Mouse (Mus musculus) cerebellum, adult (tissue): ENCODE results near the gene Gm26727.
"Not testable (repeated sequence)": the region's sequence is repeated elsewhere in the genome, so short reads cannot be mapped to it uniquely, and the experiment has no call there.

ENCODE experiments used
- ATAC-seq: cut with Nextera tagmentation; 2 replicates; pipeline ENCODE4 v1.9.2; 2017; ENCODE audit warnings: mild to moderate bottlenecking, moderate library complexity, mixed read lengths; ENCODE audit not compliant: insufficient number of reproducible peaks, low FRiP score, low TSS enrichment

The Gm26727 gene

GRCm38 (mm10) chr2:67433081-67433480 is at the start of gene Gm26727:
Gene Gm26727, minus strand, starts transcription at chr2:67433181.
- ATAC-seq, result no peak

- no peak for ATAC-seq
Measured at GRCm38 (mm10) chr2:67481051-67481450, 48.1 kb upstream of the Gm26727 start.

GRCm38 (mm10) chr2:67477753-67478152 is 44.8 kb upstream of the Gm26727 start:
- no peak for ATAC-seq

GRCm38 (mm10) chr2:67470030-67470429 is 37.0 kb upstream of the Gm26727 start:
- ATAC-seq, result not testable (repeated sequence)

- ATAC-seq, result no peak
Measured at GRCm38 (mm10) chr2:67467036-67467435, 34.1 kb upstream of the Gm26727 start.

GRCm38 (mm10) chr2:67460857-67461256 is 27.9 kb upstream of the Gm26727 start:
- no peak for ATAC-seq

- ATAC-seq, result no peak
Measured at GRCm38 (mm10) chr2:67447206-67447605, 14.2 kb upstream of the Gm26727 start.

GRCm38 (mm10) chr2:67446772-67447171 is 13.8 kb upstream of the Gm26727 start:
- ATAC-seq, result no peak

- ATAC-seq, result no peak
Measured at GRCm38 (mm10) chr2:67445780-67446179, 12.8 kb upstream of the Gm26727 start, which contains the start of gene Xirp2. Gene Xirp2, plus strand, starts transcription at chr2:67446002.

GRCm38 (mm10) chr2:67438309-67438708 is 5.3 kb upstream of the Gm26727 start:
- ATAC-seq, result no peak

- ATAC-seq, result no peak
Measured at GRCm38 (mm10) chr2:67422799-67423198, 10.2 kb downstream of the Gm26727 start.

- no peak for ATAC-seq
Measured at GRCm38 (mm10) chr2:67420853-67421252, 12.1 kb downstream of the Gm26727 start.

GRCm38 (mm10) chr2:67413425-67413824 is 19.6 kb downstream of the Gm26727 start, which contains the start of gene Gm21830:
Gene Gm21830, plus strand, starts transcription at chr2:67413725.
- not testable (repeated sequence) for ATAC-seq
